ENCODE assay signal across 9 mouse cellular contexts in genomic region chr16:8566115-8566711, GRCm38 (mm10). TPM values are rescaled to one million over a fixed set of nuclear protein-coding genes. Genes with fewer than 3 reads are reported as not detected.
DNase-seq lines count a peak whose midpoint lies in the region; ATAC-seq lines count a peak whose summit lies in the region.
"Had no signal": no experiment of that assay in that cellular context is flagged by ENCODE, and none has a peak within 500 bp of the region (broad histone marks: within the 10 kb centered on the region; RNA-seq: fewer than 3 reads in every experiment).

No protein-coding gene starts in this region.

- no peaks in the 10 kb centered on the region for H3K36me3 ChIP-seq in hindbrain, embryonic 11.5 days (ENCODE audit: control insufficient read depth, insufficient read depth, low read length)
- no peaks in the 10 kb centered on the region for H3K36me3 ChIP-seq in midbrain, embryonic 13.5 days
- H3K36me3 ChIP-seq: limb, embryonic 13.5 days had no signal

- WGBS in hindbrain, embryonic 11.5 days: 13% methylated on average over 3 of the region's 3 CpGs
- WGBS in midbrain, embryonic 13.5 days: 6% methylated on average over 3 of the region's 3 CpGs

- H3K4me3 ChIP-seq in hindbrain, embryonic 11.5 days (ENCODE audit: low read depth, low read length): no peak overlapping the region
- no peak overlapping the region for H3K4me3 ChIP-seq in midbrain, embryonic 13.5 days (replicated peaks)
- H3K4me3 ChIP-seq: limb, embryonic 13.5 days had no signal

- H3K27ac ChIP-seq in hindbrain, embryonic 11.5 days (ENCODE audit: low read depth, low read length): peak overlapping the region; percentile 80
- peak overlapping the region; percentile 77 for H3K27ac ChIP-seq in midbrain, embryonic 13.5 days
- H3K27ac ChIP-seq: limb, embryonic 13.5 days had no signal

- no peak overlapping the region for H3K9ac ChIP-seq in hindbrain, embryonic 11.5 days (ENCODE audit: low read depth, low read length)
- H3K9ac ChIP-seq in midbrain, embryonic 13.5 days (replicated peaks): no peak overlapping the region
- H3K9ac ChIP-seq: limb, embryonic 13.5 days had no signal

- H3K4me1 ChIP-seq in hindbrain, embryonic 11.5 days (replicated peaks; ENCODE audit: control insufficient read depth, insufficient read depth, low read length): peaks cover 4% of the 10 kb centered on the region; the same call in 1 of the 2 replicates
- H3K4me1 ChIP-seq in midbrain, embryonic 13.5 days (replicated peaks): peaks cover 29% of the 10 kb centered on the region

- peak; percentile 84 for ATAC-seq in hindbrain, embryonic 11.5 days (ENCODE audit: low FRiP score)
- ATAC-seq in midbrain, embryonic 13.5 days: peak; percentile 86
- ATAC-seq in megakaryocyte-erythroid progenitor cell, adult 5-6 weeks (replicated peaks; ENCODE audit: low FRiP score, low TSS enrichment, poor library complexity, severe bottlenecking): no peak

- no peaks in the 10 kb centered on the region for H3K27me3 ChIP-seq in hindbrain, embryonic 11.5 days (ENCODE audit: control insufficient read depth, insufficient read depth, low read length)
- no peaks in the 10 kb centered on the region for H3K27me3 ChIP-seq in midbrain, embryonic 13.5 days
- H3K27me3 ChIP-seq: limb, embryonic 13.5 days had no signal

- no peak overlapping the region for H3K4me2 ChIP-seq in hindbrain, embryonic 11.5 days (replicated peaks; ENCODE audit: low read depth, low read length)
- no peak overlapping the region for H3K4me2 ChIP-seq in midbrain, embryonic 13.5 days (replicated peaks)
- H3K4me2 ChIP-seq: limb, embryonic 13.5 days had no signal

- H3K9me3 ChIP-seq in hindbrain, embryonic 11.5 days (ENCODE audit: control insufficient read depth, low read length): no peaks in the 10 kb centered on the region
- no peaks in the 10 kb centered on the region for H3K9me3 ChIP-seq in midbrain, embryonic 13.5 days
- H3K9me3 ChIP-seq: limb, embryonic 13.5 days had no signal

- DNase-seq in adrenal gland, adult (ENCODE audit: inconsistent age in 2 of 2, low spot score in 1 of 2): peak; percentile 51 to 81
- DNase-seq in adrenal gland, postnatal 25 days: no peak
- peak; percentile 36 for DNase-seq in adrenal gland, postnatal 10 days
- peak; percentile 72 for DNase-seq in hindbrain, embryonic 11.5 days (ENCODE audit: low spot score)
- no peak for DNase-seq in adipocyte (ENCODE audit: low spot score)
- no peak for DNase-seq in thymus, postnatal 14 days

RNA-seq across cellular contexts. Expression of gene Abat, which starts 53.0 kb away (rescaled TPM):
- 51.9 and 61.8 TPM in 2 replicates for total RNA-seq in adrenal gland, postnatal 25 days (2021)
- 10 to 100 TPM; 29.8 to 33.6 TPM for total RNA-seq in adrenal gland, postnatal 10 days (2021)
- polyA plus RNA-seq in hindbrain, embryonic 11.5 days (2014; fragmentation: Nextera tagmentation; extraction: Ambion mirVana): 27.4 and 33.1 TPM in 2 replicates
- polyA plus RNA-seq in midbrain, embryonic 13.5 days (2015; fragmentation: Nextera tagmentation; extraction: Ambion mirVana): 55.2 and 61.4 TPM in 2 replicates
- not detected in 2 replicates for total RNA-seq in megakaryocyte-erythroid progenitor cell, adult 5-6 weeks (2014; fragmentation: Nextera tagmentation)
- total RNA-seq in megakaryocyte-erythroid progenitor cell, adult 5-6 weeks (2017): 0.65 and 1.2 TPM in 2 replicates

Comparison
In these comparisons a context has a peak if more than half of its experiments do, and no peak if none do; other contexts are left out.
1. DNase-seq: peak in adrenal gland, adult (2 of 2), adrenal gland, postnatal 10 days (single experiment) and hindbrain, embryonic 11.5 days (single experiment); none in adrenal gland, postnatal 25 days (single experiment), adipocyte (single experiment) and thymus, postnatal 14 days (single experiment).
2. RNA of gene Abat, which starts 53.0 kb away (total RNA-seq): 51.9 to 61.8 TPM in adrenal gland, postnatal 25 days and 29.8 to 33.6 TPM in adrenal gland, postnatal 10 days; 0.65 to 1.2 TPM in megakaryocyte-erythroid progenitor cell, adult 5-6 weeks; every median in the first group is over 10 times any median in the second.